Mouse (Mus musculus) c-Kit-positive CD71-negative TER-119-negative erythroid progenitor cells, embryonic 14.5 days (primary cell): ENCODE measurements around the gene Hoxa6.

Experiments used
- DNase-seq: peaks from one replicate; pipeline ENCODE4 v3.0.0-alpha.2; 2013; ENCODE audit warnings: low read depth

Gene Hoxa6

DNA sequence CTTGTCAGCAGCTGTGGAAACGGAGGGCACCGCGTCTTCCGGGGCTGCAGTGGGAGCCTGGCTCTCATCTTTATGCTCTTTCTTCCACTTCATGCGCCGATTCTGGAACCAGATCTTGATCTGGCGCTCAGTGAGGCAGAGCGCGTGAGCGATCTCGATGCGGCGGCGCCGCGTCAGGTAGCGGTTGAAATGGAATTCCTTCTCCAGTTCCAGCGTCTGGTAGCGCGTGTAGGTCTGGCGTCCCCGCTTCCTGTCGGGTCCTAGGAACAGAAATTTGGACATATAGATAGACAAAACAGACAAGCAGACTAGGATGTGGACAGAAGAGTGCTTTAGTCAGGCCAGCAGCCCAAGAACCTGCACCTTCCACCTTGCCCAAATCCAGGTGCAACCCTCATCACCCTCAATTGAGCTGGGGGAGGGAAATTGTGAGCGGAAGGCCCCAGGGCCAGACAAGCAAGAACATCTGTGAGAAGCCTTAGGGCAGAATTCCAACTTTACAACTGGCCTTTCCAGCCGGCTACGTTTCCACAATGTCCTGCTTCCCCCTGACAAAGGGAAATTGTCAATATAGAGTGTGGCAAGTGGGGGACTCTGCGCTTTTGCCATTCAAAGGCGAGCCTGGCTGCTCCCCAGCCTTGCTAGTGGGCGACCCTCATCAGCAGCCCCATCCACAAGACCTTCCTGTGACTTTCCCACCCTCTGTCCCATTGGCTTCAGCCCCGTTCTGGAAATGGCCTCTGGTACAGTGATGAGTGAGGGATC lies 7.4 kb upstream of the Hoxa6 start:
- no peak for DNase-seq

DNA sequence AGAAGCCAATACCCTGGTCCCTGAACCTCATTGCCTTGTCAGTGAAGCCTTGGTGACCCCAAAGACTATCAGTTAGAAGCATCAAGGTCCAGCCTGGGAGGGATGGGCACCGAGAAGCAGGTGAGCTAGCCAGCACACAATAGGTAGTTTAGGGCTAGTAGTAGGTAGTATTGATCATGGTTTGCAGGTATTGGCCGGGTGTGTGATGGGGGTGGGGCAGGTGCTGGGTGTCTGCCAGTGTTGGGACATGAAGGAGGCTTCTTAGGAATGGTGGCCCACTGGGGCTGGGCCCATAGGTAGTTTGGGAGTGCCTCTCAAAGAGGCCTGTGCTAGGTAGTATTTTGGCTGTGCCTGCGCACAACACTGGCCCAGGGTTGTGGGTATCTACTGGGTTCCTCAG lies 6.5 kb upstream of the Hoxa6 start:
- DNase-seq, result no peak

DNA sequence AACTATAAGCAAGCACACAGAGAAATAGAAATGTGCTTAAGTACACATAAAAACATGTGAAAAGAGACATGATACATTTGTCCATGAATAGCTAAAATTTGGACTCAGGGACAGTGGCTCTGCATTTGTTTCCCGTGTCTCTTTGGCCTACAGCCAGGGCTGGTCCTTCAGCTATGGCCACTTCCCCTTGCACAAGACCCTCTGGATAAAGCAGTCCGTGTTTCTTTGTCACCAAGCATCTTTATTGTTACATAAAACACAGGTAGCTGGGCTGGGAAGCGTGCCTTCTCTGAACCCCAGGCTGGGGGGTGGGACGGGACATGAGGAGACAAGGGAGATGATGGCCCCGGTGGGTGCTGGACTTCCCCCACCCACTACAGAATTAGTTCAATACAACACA lies 5.7 kb upstream of the Hoxa6 start:
- no peak for DNase-seq

DNA sequence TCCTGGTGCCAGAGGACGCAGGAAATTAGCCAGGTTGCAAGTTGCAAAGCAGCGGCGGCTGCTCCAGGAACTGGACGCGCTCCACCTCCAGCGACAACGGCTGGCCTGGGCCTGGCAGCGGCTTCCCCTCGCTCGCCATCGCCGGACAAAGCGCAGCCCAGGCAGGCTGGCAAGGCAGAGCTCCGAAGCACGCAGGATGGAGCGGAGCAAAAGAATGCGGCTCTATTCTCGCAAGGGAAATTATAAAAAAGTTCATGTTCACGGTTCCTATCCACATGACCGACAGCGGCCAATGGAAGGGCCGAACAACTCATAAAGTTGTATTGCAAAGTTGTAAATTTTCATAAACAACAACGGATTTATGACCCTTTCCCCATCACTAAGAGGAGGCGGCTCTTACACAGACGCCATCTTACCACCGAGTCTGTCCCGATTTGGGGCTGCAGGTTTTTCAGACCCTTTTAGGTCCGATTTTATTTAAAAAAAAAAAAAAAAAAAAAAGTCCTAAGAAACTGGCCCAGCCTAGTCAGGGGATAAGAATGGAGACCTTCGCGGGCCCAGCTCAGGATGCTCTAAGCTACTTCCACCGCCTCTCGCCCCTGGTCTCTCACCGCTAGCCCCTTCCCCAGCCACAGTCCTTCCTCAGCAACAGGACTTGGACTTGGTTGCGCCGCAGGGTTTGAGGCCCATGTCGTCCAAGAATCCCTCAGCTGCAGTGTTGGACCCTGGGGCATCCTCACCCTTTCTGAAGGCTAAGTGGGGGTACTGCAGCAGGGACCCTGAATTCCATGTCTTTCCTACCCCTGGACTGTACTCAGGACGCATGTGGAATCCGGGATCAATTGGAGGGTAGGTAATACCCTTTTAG lies 4.8 kb upstream of the Hoxa6 start, which contains the start of the genes Hoxa3 and Gm28308:
Gene Hoxa3 (minus strand): TSS at position 218 of the 868 bp plus-strand sequence.
Gene Gm28308 (minus strand): TSS at position 221 of the 868 bp plus-strand sequence.
- no peak for DNase-seq

DNA sequence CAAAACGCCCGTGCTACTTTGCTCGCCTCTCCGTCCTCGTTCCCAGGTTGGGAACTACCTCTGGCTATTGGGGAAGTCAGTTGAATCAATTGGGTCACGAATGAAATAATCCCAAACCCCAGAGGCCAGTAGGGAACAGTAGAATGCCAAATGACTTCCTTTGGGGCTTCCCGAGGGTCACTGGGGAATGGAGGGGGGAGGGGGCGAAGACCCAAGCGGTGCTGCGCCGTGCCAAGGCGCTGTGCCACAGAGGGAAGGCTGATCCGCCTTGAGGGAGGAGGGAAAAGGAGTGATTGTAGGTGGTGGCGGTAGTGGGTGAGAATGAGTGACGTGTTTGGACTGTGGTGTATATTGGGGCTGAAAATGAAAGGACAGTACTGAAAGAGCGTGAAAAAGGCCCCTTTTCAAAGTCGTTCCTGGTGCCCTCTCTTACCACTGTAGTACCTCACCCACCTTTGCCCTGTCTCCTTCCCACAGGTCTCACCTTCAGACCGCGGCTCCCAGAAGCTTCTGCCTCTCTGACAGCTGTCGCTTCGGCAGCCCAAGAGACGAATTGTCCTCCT lies 4.1 kb upstream of the Hoxa6 start:
- DNase-seq, result no peak

DNA sequence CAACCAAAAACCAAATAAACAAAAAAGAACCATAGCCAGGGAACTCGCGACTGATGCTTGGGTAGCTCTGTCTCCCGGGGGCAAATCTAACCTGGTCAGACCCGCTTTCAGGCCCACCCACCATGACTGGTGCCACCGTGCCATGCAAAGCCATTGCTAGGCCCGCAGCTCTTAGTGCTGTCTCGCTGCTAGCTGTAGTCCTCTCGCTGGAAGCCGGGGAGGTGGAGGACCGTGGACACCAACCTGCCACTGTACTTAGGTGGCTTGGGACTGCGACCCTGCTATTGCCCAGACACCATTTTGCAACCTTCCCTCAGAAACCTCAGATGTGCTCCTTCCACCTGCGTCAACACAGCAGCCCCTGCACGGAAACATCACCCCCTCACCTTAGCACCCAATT lies 3.4 kb upstream of the Hoxa6 start:
- DNase-seq, result no peak

DNA sequence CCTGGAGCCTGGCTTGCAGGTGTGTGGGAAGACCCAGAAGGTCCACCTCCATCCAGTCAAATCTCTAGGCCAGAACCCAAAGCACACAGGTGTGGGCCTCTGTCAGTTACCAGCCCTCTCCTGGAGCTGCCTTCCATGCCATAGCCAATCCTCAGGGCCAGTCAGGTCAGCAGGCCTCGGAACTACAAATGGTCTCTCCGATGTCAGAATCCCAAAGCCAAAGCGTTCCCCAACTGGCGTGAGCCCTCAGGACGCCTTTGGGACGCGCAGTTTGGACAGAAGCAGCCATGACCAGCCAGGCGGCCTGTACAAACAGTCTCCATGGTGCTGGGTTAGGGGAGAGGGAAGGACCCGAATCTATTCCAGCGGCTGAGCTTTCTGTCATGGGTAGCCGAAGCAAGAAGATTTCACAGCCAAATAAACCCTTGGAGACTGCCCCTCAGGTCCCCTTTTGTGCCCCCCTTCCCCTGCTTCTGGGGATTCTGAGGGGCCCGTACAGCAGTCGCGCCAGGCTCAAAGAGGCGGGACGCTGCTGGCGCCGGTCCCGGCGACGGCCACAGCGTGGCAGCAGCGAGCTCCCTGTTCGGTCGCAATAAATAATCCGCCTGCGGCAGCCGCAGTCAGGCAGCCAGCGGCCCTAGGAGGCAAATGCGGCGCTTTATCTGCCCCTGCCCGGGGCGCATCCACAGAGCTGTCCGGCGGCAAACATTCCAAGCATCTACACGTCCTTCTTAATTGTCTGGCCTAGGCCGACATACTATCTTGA lies 2.8 kb upstream of the Hoxa6 start:
- no peak for DNase-seq

DNA sequence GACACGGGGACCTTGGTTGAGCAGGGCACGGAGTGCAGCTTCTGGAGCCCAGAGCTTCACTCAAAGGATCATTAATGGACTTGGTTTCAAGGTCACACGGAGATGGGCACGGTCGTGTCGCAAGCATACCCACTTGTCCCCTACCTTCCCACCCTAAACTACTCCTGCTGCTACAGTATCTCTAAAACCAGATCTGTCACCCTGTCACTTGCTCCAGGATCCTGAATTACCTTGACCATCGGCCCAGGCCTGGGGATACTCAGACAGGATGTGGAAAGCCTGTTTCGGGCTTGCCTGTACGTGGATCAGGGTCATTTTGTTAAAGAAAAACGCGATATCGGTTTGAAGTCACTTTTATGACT lies 1.1 kb upstream of the Hoxa6 start:
- no peak for DNase-seq

DNA sequence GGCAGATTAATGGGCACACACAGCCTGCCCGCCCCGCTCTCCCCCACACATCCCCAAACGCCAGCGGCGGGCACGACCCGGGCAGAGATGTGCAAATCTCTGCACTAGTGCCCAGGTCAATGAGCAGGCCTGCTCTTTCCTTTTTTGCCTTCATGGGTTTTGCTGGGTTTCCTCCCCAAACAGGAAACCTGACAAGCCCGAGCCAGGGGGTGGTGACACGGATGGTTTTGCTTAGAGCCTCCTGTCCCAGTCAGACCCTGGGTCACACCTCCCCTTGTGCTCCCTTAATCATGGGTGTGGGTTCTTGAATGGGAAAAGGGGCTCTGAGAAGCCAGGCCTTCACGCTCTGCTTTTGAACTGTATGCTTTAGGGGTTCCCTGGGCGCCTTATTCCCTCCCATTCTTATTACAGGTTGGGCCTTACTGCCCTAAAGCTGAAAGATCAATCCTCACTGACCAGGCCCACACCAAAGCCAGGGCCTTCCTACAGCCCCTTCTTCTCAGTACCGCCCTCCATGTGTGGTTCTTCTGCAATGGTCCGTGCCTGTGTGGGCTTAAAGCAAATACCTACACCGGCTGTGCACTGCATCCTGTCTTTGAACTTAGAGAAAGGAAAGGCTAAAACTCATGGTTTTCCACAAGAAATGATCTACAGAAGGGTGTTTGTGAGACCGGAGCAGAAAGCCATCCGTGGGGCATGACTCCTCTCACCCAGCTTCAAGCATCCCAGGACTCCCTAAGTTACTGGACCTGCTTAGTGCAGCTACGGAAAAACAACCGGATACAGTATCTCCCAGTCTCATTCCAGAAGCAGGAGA lies 554 bp upstream of the Hoxa6 start:
- DNase-seq, result no peak

DNA sequence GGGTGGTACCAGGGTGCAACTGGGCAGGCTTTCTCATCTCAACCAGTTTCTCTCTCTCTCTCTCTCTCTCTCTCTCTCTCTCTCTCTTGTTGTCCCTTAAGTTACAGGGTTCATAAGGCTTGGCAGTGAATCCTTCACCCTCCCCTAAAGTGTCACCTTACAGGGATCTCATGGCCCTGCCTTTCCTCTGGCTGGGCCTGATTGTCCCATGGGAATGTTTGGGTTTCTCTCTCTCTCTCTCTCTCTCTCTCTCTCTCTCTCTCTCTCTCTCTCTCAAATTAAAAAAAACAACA lies 892 bp downstream of the Hoxa6 start:
- DNase-seq, result no peak

DNA sequence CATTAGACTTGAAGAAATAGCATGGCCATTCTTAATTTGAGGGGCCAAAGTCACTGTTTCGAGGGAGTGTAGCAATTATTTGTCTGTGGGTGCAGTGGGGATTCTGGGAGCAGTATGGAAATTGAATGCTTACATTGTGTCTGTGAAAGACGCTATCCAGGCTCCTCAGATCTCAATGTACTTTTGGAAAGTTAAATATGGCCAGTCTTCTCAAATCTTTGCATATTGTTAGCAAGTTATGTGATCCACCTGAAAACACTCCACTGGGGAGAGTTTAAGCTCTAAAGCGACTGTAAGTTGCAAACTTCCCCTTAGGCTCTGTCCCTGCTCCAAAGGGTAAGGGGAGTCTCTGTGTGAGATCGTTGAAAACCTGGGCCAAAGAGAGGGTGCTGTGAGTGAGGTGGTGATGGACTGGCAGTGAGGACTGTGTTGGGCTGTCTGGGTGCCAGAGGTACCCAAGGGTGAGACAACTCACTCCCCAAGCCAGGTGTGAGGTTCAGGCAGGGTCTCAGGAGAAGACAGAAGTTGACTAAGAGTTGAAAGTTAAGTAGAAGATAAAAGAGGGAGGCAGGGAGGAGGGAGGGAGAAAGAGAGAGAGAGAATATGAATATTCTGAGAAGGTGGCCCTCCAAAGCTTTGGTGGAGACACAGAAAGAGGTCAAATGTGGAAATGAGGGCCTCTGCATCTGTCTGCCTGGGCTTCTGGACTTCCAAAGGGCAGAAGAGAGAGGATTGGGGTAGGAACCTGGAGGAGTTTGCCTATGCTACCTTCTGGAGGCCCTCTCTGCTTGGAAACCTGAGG lies 1.4 kb downstream of the Hoxa6 start:
- DNase-seq, result no peak

DNA sequence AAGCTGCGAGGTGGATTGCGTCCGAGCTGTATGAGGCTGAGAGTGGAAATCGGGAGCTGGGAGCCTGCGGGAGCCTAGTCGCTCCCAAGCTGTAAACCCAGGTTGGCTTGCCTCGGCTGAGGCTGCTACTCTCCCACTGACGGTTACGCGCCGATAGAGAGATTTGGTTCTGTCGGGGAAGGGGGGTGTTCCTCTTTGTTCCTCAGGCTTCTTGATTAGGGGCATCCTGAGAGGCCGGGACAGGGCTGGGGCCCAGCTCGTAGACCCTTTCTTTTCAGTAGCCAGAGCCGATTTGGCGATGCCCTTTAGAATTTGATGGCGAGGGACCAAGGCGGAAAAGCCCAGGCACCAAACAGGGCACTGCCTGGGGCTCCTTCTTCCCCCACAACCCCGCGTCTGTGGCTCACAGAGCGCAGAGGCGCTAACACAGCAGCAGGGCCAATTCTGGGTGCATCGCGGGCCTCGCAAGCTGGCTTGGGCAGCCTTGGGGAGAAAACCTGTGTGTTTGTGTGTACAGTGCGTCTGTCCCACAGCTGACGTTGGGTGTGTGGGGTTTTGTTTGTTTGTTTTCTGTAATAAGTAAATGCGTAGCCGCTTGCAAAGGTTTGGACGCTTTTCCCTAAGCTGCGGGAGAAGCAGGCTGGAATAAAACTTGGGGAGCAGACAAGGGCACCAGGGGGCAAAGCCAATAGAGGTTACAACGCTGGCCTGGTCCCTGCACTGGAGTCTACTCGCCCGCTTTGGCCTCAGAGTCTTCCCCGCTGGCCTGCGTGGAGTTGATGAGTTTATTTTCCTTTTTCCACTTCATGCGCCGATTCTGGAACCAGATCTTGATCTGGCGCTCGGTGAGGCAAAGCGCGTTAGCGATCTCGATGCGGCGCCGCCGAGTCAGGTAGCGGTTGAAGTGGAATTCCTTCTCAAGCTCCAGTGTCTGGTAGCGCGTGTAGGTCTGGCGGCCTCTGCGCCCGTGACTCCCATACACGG lies 2.6 kb downstream of the Hoxa6 start:
- DNase-seq, result no peak

DNA sequence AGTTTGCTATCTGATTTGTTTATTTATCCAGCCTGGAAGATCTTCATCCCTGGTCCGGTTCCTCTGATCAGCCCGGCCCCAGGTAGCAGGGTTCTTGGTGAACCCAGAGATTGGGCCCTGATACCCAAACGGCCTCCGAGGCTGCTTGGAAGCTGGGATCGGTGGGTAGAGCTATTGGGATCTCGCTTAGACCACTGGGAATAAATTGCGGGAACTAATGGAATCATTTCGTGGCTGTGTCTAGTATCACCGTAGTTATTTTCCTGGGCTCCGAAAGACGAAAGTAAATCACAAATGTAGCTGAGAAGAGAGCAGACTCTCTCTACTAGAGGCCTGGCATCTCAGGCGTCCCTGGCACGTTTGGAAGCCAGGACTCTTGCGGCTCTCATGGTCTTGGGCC lies 3.3 kb downstream of the Hoxa6 start:
- DNase-seq, result no peak

DNA sequence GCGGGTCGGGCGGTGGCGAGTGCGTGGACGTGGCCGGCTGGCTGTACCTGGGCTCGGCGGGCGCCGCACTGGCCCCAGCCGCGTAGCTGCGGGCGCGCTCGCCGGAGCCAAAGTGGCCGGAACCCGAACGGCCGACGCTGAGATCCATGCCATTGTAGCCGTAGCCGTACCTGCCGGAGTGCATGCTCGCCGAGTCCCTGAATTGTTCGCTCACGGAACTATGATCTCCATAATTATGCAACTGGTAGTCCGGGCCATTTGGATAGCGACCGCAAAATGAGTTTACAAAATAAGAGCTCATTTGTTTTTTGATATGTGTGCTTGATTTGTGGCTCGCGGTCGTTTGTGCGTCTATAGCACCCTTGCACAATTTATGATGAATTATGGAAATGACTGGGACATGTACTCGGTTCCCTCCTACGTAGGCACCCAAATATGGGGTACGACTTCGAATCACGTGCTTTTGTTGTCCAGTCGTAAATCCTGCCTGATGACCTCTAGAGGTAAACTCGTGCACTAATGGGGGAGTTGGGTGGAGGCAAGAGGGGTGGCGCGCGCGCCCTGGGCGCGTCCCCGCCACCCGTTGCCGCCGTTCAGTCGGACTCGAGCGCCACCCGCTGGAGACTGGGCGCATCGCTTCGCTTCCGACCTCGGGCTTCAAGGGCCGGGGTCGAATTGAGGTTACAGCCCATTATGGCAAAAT lies 4.3 kb downstream of the Hoxa6 start, which contains the start of gene Hoxa5:
Gene Hoxa5 (minus strand): TSS at position 538 of the 703 bp plus-strand sequence.
- DNase-seq, result no peak

DNA sequence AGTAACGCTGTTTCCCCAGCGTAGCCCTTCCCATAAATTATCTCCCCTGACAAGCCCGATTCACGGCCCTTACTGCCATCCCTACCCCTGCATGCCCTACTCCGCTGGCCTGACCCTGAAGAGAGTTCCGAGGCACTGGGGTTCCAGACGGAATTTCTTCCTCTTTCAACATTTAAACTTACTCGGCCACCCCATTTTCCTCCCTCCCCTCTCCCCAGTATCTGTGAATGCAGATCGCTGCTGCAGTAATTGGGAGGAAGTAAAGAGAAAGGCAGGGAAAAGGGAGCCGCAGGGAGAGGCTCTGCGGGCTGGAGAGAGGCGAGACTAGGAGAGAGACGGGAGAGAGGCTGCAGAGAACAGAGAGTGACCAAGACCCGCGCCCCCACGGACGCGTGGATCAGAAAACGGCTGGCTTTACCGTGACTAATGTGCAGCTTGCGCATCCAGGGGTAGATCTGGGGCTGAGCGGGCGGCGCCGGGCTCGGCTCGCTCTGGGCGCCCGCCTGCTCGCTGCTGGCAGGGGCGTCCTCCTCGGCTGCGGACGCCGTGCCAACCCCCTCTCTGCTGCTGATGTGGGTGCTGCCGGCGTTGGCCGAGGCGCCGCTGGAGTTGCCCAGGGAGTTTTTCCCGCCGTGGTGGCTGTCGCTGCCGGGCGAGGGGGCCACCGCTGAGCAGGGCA lies 5.0 kb downstream of the Hoxa6 start:
- no peak for DNase-seq

DNA sequence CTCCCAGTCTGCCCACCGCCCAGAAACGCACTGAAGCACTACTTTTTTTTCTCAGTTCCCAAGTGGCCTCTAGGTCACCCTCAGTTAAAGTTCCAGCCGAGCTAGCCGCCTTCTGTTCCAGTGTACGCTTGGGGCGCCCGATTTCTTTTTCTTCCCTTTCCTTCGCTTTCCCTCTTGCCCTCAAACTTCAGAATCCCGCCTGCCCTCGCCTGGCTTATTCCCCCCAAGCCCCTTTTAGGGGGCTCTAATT lies 5.5 kb downstream of the Hoxa6 start:
- no peak for DNase-seq

DNA sequence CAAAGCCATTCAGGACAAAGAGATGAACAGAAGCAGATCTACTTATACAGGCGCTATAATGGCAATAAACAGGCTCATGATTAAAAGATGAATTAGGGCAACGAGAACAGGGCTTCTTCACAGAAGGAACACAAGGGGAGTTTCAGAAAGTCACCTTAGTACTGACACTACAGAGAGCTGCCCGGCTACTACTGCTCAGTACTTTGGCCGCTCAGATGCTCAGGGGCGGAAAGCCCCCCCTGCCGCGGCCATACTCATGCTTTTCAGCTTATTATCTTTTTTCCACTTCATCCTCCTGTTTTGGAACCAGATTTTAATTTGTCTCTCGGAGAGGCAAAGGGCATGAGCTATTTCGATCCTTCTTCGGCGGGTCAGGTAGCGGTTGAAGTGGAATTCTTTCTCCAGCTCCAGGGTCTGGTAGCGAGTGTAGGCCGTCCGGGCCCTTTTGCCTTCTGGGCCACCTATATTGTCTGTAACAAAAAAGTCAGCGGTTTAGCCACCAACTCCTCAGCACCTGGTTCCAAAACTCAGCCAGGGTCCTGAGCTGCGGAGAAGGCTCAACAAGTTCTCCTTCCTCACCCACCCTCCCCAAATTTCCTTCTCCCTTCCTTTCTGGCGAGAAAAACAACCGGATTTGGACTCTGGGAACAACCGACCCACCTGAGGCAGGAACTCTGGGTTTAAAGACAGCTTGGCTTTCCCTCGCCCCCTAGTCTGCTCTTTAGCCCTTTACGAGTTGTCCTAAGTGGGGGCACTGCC lies 6.0 kb downstream of the Hoxa6 start:
- no peak for DNase-seq

DNA sequence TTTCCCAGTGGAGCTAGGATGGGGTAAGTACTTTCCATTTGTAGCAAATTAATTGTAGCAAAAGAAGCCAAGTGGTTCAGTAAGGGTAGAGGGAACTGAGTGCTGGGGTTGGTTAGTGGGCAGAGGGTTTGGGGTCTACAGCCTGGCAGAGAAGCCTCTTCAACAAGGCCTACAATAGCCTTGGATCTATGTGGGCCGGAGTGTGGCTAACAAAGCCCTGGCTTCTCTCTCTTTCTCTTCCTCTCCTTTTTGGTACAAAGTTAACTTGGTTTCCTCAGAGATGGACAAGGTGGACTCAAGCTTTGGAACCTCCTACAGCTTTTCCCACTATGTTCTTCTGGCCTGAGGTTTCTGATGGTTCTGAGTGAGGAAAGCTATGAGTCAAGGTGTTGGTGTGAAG lies 7.3 kb downstream of the Hoxa6 start:
- DNase-seq, result no peak
